Mouse (Mus musculus): ENCODE measurements at regions not wholly inside any gene's neighbourhood (a gene's known extent, or its start where the extent isn't known, plus 50 kb on each side); places are given as distances from the start of the nearest gene placed in this dataset.

GRCm38 (mm10) chr13:107810060-107810801 is 234.0 kb upstream of the Smim15 start:
- no peak for TF ChIP-seq POLR2A (IDR thresholded peaks at IDR 0.05; ENCODE audit: borderline replicate concordance, insufficient read depth, low read length)
- no peak for TF ChIP-seq CTCF (IDR thresholded peaks at IDR 0.05; ENCODE audit: borderline replicate concordance, insufficient read depth, low read depth, low read length)

Measured in cerebellum, adult 2 months (tissue).